Mouse (Mus musculus) thymus, postnatal 10 days (tissue): Measurements from ENCODE around the gene Dmrt1.

ENCODE experiments used
- DNase-seq, 2 experiments: peaks; one replicate each; pipeline ENCODE4 v3.0.0; 2021; ENCODE audit warnings: low spot score in 2 of 2

Dmrt1 gene

GRCm38 (mm10) chr19:25622291-25623251, 117.2 kb downstream of the Dmrt1 start:
- peak in 1 of 2 experiments; percentile 42 for DNase-seq

- DNase-seq, result peak in 1 of 2 experiments; percentile 19
These were observed 123.1 kb downstream of the Dmrt1 start for GRCm38 (mm10) chr19:25628490-25628889.

DNA sequence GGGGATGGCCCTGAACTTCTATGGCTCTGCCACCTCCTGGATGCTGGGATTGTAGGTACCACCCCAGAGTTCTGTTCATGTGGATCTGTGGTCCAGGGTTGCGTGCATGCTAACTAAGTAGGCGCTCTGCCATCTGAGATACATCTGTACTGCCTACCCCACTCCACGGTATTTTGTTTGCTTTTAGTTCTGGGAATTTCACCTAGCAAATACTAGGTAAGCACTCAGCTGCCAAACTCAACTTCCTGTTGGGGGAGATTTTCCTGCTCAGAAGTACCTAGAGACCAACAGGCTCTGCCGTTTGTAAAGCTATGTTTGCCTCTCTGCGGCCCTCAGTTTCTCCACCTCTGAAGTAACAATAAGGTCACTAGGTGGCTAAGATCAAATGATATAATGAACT, 129.7 kb downstream of the Dmrt1 start:
- no peak for DNase-seq

DNA sequence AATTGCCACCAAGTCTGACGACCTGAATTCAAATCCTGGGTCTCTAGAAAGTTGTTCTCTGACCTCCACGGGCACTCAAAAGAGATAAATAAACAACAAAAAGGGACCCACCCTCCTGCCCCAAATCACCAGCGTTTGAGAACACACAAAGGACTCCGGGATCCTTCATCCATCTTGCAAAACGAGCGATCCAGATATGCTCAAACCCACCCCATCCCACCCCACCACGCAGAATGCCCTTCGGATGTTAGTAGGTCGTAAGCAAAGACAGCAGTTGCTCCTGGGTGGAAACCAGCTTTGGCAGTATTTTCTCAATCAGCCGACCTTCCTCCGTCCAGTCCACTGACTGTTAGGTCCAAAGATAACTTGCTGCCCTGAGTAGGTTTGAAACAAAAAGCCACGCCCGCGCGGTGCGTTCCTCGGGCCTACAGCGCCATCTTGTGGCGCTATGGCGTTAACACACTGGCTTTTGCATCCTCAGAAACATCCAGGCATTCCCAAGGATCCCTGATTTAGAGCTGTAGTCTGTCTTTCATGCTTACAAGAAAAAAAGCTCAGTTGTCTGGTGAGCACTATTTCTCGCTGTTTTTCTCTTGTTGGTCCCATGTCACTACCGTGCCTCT, 130.3 kb downstream of the Dmrt1 start:
- DNase-seq, result no peak

GRCm38 (mm10) chr19:25638766-25639361, 133.4 kb downstream of the Dmrt1 start:
- DNase-seq, result no peak

DNA sequence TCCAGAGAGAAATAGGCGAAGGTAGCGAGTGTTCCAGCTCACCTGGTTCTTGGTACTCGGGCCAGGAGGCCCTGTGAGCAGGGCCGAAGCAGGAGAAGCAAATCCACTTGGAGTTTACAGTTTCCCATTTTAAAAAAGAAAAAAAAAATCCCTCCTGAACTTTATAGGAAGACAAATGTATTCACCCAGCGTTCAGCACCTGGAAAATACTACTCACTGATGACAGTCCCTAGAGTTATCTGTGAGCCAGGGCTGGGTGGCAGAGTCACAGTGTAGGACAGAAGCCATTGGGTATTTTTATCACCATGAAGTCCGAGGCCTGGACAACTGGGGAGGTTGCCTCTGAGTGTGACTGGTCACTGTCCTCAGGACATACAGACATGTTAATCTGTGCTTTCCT, 136.4 kb downstream of the Dmrt1 start:
- no peak for DNase-seq

GRCm38 (mm10) chr19:25647136-25647535, 141.7 kb downstream of the Dmrt1 start:
- DNase-seq, result no peak

- no peak for DNase-seq
These were observed 143.3 kb downstream of the Dmrt1 start for GRCm38 (mm10) chr19:25648701-25649100.

DNA sequence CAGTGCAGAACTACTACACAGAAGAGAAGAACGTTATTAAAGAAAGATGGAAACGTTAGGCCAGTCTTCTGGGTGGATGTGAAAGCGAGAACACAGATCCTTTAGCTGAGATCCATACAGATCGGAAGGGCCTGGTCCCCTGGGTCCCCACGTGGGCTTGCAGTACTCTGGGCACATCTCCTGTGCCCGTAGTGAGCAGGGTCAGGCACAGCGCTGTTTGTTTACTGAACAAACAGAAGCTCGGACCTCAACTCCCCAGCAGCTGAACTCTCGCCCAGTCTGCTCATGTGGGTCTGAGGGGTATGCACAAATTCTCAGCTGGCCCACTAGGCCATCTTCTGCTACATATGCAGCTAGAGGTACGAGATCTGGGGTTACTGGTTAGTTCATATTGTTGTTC, 145.1 kb downstream of the Dmrt1 start:
- no peak for DNase-seq

DNA sequence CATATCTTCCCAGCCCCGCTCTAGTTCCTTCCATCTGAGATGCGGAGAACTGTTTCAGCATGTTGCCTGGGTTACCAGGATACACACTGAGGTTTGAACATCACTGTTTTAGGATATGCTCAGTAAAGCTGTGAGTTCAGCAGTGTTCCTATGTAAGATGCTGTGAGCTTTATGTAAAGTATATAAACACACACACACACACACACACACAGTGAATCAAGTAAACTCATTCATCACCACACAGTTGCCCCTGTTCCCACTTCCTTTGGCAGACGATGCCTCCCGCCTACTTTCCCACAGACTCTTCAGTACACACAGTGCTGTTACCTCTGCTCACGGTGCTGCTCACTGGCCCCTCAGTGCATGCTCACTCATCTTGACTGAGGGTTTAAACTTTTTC, 147.1 kb downstream of the Dmrt1 start:
- no peak for DNase-seq
